Mouse (Mus musculus) gastrocnemius, postnatal 36 days (tissue): ENCODE measurements at regions not wholly inside any gene's neighbourhood (a gene's known extent, or its start where the extent isn't known, plus 50 kb on each side); places are given as distances from the start of the nearest gene placed in this dataset.

ENCODE experiments used
- DNase-seq, 2 experiments: peaks; one replicate each; pipeline ENCODE4 v3.0.0; 2022
- intact Hi-C: fragments of 180-260 bp; cut with DNase I; formaldehyde crosslinking; loops from one replicate; pipeline ENCODE4 v1.15.1; 2025

GRCm38 (mm10) chr13:69272506-69272905 lies 261.0 kb upstream of the Nsun2 start:
- DNase-seq: no peak
- intact Hi-C loops: no loop called here

DNA sequence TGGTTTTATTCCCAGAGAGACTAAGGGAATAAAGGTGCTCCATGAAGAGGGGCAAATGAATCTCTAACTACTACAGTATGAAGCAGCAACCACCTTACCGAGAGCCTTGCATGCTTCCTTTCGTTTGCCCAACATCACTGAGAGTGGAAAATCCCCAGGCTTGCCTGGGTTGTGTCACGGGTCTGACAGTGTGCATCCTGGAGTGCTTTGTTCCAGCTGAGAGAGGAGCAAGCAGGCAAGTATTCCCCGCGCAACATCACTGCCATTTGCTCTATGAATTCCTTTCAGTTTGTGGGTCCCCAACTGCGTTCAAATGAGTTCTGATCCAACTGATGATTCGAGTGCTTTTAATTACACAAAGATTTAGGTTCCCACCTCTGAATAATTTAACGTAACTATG lies 253.9 kb upstream of the Nsun2 start:
- intact Hi-C loops: no loop called here

GRCm38 (mm10) chr13:69294483-69294882 lies 239.1 kb upstream of the Nsun2 start:
- intact Hi-C loops: no loop called here

More for the DNA sequence above, 253.9 kb upstream of the Nsun2 start:
- DNase-seq: no peak

DNA sequence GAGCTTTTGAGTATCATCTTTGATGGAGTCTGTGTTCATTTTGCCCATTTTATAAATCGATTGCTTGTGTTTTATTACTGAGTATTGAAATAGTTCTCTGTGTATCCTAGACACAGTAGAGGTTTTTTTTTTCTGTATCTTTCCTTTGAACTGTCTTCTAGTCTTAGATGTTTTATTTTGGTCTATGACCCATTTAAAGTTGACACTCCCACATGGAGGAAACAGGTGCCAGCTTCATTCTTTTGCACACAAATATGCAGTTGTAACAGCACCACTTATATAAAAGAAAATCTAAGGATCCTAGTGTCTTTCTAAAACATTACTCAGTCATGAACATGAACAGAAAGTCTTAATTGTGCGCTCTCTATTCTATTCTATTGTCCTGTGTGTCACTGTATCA lies 230.2 kb upstream of the Nsun2 start:
- no peak for DNase-seq
- intact Hi-C loops: no loop called here

More at GRCm38 (mm10) chr13:69294483-69294882, 239.1 kb upstream of the Nsun2 start:
- DNase-seq: no peak

DNA sequence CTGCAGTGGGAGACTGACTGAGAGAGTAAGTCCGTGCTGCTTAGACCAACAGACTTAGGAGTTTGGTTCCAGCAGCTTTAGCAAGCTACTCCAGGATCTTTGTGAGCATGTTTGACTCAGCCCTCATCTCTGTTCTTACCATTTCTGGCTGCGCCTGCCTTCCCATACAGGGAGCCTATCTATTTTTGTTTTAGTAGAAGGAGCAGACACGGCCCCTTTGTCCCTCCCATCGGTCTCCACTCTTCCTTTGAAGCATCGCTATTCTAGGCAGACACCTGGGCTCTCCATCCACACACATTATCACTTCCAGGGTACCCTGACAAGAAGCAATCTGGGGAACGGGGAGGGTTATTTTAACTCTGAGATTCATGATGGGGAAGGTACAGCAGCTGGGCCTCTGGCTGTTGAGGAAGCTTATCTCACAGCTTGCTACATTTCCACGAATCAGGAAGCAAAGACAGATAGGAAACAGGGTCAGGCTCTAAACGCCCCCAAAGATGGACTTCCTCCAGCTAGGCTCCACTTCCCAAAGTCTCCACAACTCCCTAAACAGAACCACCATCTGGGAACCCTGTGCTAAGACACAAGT lies 203.0 kb upstream of the Nsun2 start:
- intact Hi-C loops: no loop called here

DNA sequence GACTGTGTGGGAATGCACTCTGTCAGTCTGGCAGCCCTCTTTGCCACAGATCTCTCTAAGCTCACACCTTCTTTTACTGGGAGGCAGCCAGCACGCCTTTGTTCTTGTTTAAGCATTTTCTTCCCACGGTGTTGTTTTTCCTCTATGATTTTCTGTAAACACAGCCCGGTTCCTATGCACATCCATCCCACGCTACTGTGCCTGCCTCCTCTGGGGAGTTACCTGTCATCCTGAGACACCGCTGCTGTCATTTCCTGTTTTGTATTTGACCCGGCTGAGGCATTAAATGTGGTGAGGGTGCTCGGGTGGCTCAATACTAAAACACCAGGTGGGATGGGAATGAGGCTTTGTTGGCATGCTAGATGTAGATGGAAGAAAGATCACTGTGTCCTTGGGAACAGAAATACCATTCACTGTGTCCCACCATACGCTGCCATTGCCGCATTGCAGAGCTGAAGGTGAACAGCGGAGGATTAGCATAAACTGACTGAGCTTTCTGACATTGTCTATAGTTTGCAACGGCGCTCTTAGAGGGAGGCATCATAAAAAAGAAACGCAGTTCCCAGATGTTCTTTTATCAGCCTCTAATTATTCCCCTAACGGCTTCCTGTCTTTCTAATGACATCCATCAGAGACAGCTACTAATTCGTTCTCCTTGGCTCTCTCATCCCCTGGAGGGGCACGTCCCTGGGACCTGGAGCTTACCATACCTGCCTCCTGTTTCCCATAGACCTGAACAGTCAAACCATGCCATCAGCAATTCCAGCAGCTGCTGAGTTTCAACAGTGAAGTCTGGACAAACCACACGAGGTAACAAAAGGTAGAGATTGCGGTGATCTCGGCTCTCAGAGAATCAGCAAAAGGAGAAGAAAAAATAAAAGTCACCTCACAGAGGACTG lies 201.8 kb upstream of the Nsun2 start:
- DNase-seq: no peak
- intact Hi-C loops: no loop called here

More for the DNA sequence above, 203.0 kb upstream of the Nsun2 start:
- DNase-seq: no peak

DNA sequence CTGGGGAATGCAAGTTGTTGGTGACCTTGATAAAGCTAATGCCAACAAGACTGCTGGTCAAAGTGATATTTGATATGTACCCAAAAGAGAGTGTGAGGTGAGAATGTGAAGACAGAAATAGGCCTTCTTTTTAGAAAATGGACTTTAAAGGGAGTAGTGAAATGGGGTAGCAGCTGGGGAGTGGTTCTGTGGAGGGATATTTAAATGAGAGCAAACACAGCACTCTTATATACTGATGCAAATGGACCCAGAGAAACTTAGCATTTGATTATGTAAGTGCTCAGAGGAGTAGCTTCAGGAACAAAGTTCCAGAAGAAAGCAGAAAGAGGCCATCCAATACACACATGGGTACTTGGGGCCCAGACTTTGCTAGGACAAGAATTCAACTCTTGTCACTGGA lies 189.7 kb upstream of the Nsun2 start:
- no peak for DNase-seq
- intact Hi-C loops: no loop called here

DNA sequence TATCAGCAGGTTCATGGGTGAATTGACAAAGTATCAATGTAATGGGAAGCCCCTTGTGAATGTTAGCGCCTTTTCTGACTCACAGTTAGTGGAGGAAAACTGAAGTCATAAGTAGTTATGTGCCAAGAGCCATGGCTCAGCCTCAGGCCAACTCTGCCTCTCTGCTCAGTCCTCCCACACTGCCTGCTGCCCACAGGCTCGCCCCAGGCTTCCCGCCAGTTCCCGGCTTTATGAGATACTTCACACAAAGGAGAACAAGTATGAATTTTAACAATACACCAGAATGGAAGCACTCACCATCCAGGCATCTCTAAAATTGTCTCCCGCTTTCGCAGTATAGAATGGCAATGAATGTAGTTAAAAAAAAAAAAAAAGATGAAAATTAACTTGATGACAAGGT lies 176.1 kb upstream of the Nsun2 start:
- intact Hi-C loops: no loop called here
- DNase-seq: no peak

- intact Hi-C loops: no loop called here
- no peak for DNase-seq
Measured at GRCm38 (mm10) chr13:69365880-69366490, 167.6 kb upstream of the Nsun2 start.

DNA sequence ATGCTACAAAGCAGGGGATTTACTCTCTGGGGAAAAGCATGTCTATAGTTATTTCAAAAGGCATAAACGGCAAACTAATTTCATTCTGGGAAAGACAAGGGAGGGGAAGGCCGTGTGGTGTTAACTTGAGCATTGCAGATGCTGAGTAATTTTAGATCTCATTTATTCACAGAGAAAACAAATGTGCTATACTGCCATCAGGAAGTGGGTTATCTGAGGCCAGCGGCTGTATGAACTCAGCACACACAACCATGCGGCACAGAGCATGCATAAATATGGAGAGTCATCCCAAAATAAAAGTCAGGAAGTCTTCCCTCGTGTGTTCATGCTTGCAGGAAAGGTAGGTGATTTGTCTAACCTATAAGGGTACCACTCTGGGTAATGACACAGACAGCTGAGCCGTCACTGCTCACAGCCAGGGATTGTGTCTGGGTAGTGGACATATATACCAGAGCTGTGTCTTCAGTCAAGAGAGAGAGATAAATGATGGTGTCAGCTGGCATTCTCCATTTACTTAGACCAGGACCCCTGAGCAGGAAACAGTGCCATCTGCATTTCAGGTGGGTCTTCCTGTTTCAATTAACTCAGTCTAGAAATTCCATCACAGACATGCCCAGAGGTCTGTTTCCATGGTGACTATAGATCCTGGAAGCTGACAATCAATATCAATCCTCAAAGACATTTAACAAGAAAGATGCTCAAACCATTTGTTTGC lies 160.3 kb upstream of the Nsun2 start:
- no peak for DNase-seq
- intact Hi-C loops: no loop called here

DNA sequence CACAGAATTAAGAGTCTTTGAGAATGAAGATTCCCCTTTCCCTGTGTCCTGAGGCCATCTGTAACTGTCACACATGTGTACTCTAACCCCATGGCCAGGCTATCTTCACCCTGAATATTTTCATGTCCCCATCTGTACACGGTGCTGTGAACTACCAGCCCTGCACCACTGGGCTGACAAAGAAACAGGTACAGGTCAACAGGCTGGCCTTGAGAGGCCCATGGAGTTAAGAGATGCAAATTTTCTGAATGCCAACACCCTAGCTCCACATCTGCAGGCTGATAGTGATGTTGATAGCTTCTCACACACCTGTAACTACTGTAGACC lies 159.8 kb upstream of the Nsun2 start:
- intact Hi-C loops: no loop called here

GRCm38 (mm10) chr13:69380403-69380802 lies 153.1 kb upstream of the Nsun2 start:
- no peak for DNase-seq
- intact Hi-C loops: no loop called here

More for the DNA sequence above, 159.8 kb upstream of the Nsun2 start:
- DNase-seq: no peak

- intact Hi-C loops: loop anchor here (5.0 kb wide), 1 partner anchor 78 kb away; no protein-coding TSS in a partner anchor
- no peak for DNase-seq
Measured at GRCm38 (mm10) chr13:69384767-69385166, 148.8 kb upstream of the Nsun2 start.

DNA sequence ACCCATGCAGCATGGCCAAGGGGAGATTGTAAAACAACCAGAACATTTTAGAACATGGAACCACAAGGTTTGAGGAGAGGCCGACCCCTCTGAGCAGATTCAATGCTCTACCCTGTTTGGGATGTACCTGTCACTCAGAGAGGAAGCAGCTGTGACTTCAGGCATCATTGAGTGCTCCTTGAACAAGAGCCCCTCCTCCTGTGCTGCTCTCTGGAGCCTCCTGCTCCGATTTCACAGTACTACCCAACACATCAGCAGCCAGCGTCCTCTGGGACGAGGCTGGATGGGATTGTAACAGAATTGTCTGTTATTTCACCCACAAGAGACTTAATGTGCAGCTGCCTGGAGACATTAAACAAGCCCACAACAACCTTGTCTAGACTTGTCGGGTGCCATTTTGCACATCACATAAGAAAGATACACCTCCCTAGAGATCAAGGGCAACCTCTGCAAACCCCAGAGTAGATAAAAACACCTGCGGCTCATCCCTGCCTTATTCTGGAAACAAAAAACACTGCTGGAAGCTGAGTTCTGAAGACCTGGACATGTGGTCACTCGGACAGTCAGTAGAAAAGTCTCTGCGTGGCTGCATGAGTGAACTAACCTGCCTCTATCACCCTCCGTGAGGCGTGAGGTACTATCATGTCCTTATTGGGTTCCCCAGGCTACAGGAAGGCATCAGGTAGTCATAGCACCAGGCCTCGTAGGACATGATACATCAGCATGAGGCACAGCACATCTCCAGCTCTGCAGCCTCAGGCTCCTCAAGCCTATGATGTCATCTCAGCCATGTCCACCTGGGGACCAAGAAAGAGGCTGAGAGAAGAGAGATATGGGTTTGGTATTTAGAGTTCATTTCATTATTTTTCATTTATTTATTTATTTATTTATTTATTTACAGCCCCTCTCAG lies 140.4 kb upstream of the Nsun2 start:
- no peak for DNase-seq
- intact Hi-C loops: no loop called here

- intact Hi-C loops: no loop called here
- no peak for DNase-seq
Measured at GRCm38 (mm10) chr13:69394544-69394943, 139.0 kb upstream of the Nsun2 start.

DNA sequence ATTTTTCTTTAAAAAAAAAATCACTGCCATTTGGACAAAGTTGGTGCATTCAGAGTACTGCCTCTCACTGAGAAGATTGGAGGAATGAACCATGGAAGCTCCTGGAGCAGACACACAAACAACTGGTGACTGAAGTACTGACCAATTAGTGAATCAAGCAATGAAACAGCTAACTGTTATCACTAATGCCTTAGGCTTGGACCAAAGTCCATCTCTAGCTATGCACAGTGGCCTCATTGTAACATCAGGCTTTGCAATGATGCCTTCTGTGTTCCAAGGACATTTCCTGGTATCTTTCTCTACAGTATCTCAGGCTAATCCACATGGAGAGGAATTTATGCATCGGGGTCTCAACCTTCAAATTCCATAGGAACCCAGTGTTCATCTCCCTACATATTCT lies 123.2 kb upstream of the Nsun2 start:
- no peak for DNase-seq
- intact Hi-C loops: no loop called here

GRCm38 (mm10) chr13:69414813-69415212 lies 118.7 kb upstream of the Nsun2 start:
- no peak for DNase-seq
- intact Hi-C loops: no loop called here

DNA sequence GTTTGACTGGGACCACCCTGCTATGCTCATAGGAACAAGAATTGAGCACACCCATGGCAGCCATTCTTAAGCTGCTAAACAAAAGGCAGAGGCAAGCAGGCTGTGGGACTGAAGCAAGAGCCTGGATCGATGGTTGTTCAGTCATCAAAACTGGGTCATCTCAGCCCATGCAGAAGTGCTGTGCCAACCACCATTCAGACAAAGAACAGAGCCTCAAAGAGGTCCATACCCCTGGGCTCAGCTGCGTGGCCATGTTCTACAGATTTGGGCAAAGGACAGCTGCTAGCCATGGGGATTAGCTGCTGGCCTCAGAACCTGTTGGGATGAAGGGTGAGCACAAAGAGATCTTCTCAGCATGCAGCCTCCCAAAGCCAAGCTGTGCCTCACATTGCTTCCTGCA lies 116.8 kb upstream of the Nsun2 start:
- no peak for DNase-seq
- intact Hi-C loops: no loop called here

- intact Hi-C loops: no loop called here
- no peak for DNase-seq
Measured at GRCm38 (mm10) chr13:69417855-69418478, 115.6 kb upstream of the Nsun2 start.

DNA sequence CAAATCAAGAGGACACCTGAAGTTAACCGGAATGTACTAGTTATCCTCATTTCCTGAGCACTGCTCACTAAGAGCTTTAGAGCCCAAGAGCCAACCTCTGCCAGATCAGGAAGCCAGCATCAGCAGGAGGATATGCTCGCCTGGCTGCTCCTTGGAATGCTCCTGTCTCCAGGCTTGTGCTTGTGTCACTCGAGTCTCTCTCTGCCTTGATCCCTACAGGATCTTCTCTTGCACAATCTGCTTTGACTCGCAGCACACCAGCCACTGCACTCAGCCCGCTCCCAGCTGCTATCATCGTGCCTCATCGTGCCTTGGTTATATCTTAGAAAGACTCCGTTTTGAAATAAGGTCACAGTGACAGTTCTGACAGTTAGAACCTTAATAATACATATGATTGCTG lies 113.4 kb upstream of the Nsun2 start:
- intact Hi-C loops: no loop called here
- DNase-seq: no peak
